Mouse (Mus musculus): ENCODE data around the gene Patj. TPM values are rescaled to one million over a fixed set of nuclear protein-coding genes. Genes with fewer than 3 reads are reported as not detected.

Gene Patj
- polyA plus RNA-seq (2014; fragmentation: Illumina TruSeq; extraction: RNeasy Lipid Tissue Mini Kit (QIAGEN cat#74804); ENCODE audit: low read depth, low replicate concordance): 2.9 TPM

GRCm38 (mm10) chr4:98395690-98396437, at the start of gene Patj:
Patj (plus strand) TSS chr4:98395785.

GRCm38 (mm10) chr4:98382716-98383424, 12.7 kb upstream of the Patj start, which contains the start of gene Tm2d1:
Tm2d1 (minus strand) TSS chr4:98383306.

GRCm38 (mm10) chr4:98726590-98727237, 331.1 kb downstream of the Patj start, which contains the start of gene L1td1:
L1td1 (plus strand) TSS chr4:98726734.

Other genes starting within 250 kb of the Patj start
- 203 TPM for gene Tm2d1, start 12.5 kb upstream of the Patj start, polyA plus RNA-seq (2014; fragmentation: Illumina TruSeq; extraction: RNeasy Lipid Tissue Mini Kit (QIAGEN cat#74804); ENCODE audit: low read depth, low replicate concordance)